In genomic region chr6:124996551-124997501, GRCm38 (mm10) we compare ENCODE assay signal across 8 mouse cellular contexts. TPM values are rescaled to one million over a fixed set of nuclear protein-coding genes. Genes with fewer than 3 reads are reported as not detected.
DNase-seq lines count a peak whose midpoint lies in the region; ATAC-seq lines count a peak whose summit lies in the region.

TSS of gene Pianp (plus strand) at chr6:124996694.

- peak; percentile 71 for DNase-seq in CD4-positive helper T cell, adult 2 months (ENCODE audit: low read depth, low spot score)
- peak; percentile 92 for DNase-seq in brain, adult 2 months (ENCODE audit: low read depth, low spot score)
- peak; percentile 87 for DNase-seq in forebrain, embryonic 11.5 days (ENCODE audit: low spot score)
- DNase-seq in kidney, postnatal 10 days: peak; percentile 90
- DNase-seq in liver, embryonic 13.5 days: peak; percentile 30
- DNase-seq in naive thymus-derived CD4-positive, alpha-beta T cell, adult 2 months (ENCODE audit: low read depth): peak; percentile 79
- DNase-seq in splenic B cell, adult 2 months (ENCODE audit: low read depth, low spot score): peak; percentile 68

- H3K36me3 ChIP-seq in forebrain, embryonic 11.5 days (ENCODE audit: control insufficient read depth, insufficient read depth, low read length): no peaks in the 10 kb centered on the region
- H3K36me3 ChIP-seq in heart, embryonic 15.5 days: no peaks in the 10 kb centered on the region
- H3K36me3 ChIP-seq in liver, embryonic 13.5 days: no peaks in the 10 kb centered on the region
- H3K36me3 ChIP-seq in splenic B cell, adult 2 months (ENCODE audit: control insufficient read depth, insufficient read depth, low read length, poor library complexity, severe bottlenecking): no peaks in the 10 kb centered on the region

- H3K4me3 ChIP-seq in forebrain, embryonic 11.5 days (ENCODE audit: low read depth, low read length): peak within 1 kb of the TSS; percentile 62
- peak within 1 kb of the TSS; percentile 58 for H3K4me3 ChIP-seq in heart, embryonic 15.5 days
- H3K4me3 ChIP-seq in liver, embryonic 13.5 days (replicated peaks): peak within 1 kb of the TSS; percentile 49

- under 1% methylated on average over 63 of the region's 78 CpGs for WGBS in forebrain, embryonic 11.5 days
- WGBS in heart, embryonic 15.5 days: under 1% methylated on average over 63 of the region's 78 CpGs
- 1% methylated on average over 65 of the region's 78 CpGs for WGBS in liver, embryonic 13.5 days (ENCODE audit: insufficient replicate concordance)

- H3K9ac ChIP-seq in forebrain, embryonic 11.5 days (ENCODE audit: low read length): peak within 1 kb of the TSS; percentile 73
- peak within 1 kb of the TSS; percentile 51 for H3K9ac ChIP-seq in heart, embryonic 15.5 days
- no peak within 1 kb of the TSS for H3K9ac ChIP-seq in liver, embryonic 13.5 days

- peaks cover 3% of the 10 kb centered on the region; the same call in 1 of the 2 replicates for H3K4me1 ChIP-seq in forebrain, embryonic 11.5 days (replicated peaks; ENCODE audit: control insufficient read depth, insufficient read depth, low read length)
- peaks cover 27% of the 10 kb centered on the region for H3K4me1 ChIP-seq in heart, embryonic 15.5 days (replicated peaks)
- peaks cover 9% of the 10 kb centered on the region for H3K4me1 ChIP-seq in liver, embryonic 13.5 days (replicated peaks)

- H3K9me3 ChIP-seq in forebrain, embryonic 11.5 days (ENCODE audit: control insufficient read depth, low read length): no peaks in the 10 kb centered on the region
- no peaks in the 10 kb centered on the region for H3K9me3 ChIP-seq in heart, embryonic 15.5 days (replicated peaks)
- no peaks in the 10 kb centered on the region for H3K9me3 ChIP-seq in liver, embryonic 13.5 days (replicated peaks)

- no peak within 1 kb of the TSS for H3K27ac ChIP-seq in forebrain, embryonic 11.5 days (ENCODE audit: low read depth, low read length)
- no peak within 1 kb of the TSS for H3K27ac ChIP-seq in heart, embryonic 15.5 days
- H3K27ac ChIP-seq in liver, embryonic 13.5 days: no peak within 1 kb of the TSS

- peak within 1 kb of the TSS; percentile 100 for H3K4me2 ChIP-seq in forebrain, embryonic 11.5 days (ENCODE audit: low read depth, low read length, severe bottlenecking)
- peak within 1 kb of the TSS; percentile 99 for H3K4me2 ChIP-seq in heart, embryonic 15.5 days
- H3K4me2 ChIP-seq in liver, embryonic 13.5 days: peak within 1 kb of the TSS; percentile 72

- ATAC-seq in forebrain, embryonic 11.5 days (replicated peaks; ENCODE audit: low FRiP score): peak; percentile 82
- ATAC-seq in heart, embryonic 15.5 days (replicated peaks; ENCODE audit: insufficient number of reproducible peaks, insufficient read depth, low FRiP score, low read depth): 0 out of 2 replicates have a peak, but pooled peaks have one; percentile 30
- peak; percentile 44 for ATAC-seq in liver, embryonic 13.5 days (ENCODE audit: low read depth)

- peaks cover 58% of the 10 kb centered on the region for H3K27me3 ChIP-seq in forebrain, embryonic 11.5 days (ENCODE audit: control insufficient read depth, insufficient read depth, low read length)
- H3K27me3 ChIP-seq in heart, embryonic 15.5 days: peaks cover 94% of the 10 kb centered on the region
- H3K27me3 ChIP-seq in liver, embryonic 13.5 days: peaks cover 100% of the 10 kb centered on the region
- H3K27me3 ChIP-seq in splenic B cell, adult 2 months (ENCODE audit: control insufficient read depth, insufficient read depth, low read length, poor library complexity, severe bottlenecking): peaks cover 1% of the 10 kb centered on the region; the same call in 1 of the 2 replicates

RNA-seq across cellular contexts. Expression of gene Pianp, which starts in this region (rescaled TPM):
- 2.5 TPM in 2 replicates for polyA plus RNA-seq in forebrain, embryonic 11.5 days (2014; fragmentation: Nextera tagmentation; extraction: Ambion mirVana)
- polyA plus RNA-seq in heart, embryonic 15.5 days (2015; fragmentation: Nextera tagmentation; extraction: Ambion mirVana): 0.62 and 1.1 TPM in 2 replicates
- 0.05 and 0.15 TPM in 2 replicates for polyA plus RNA-seq in liver, embryonic 13.5 days (2015; fragmentation: Nextera tagmentation; extraction: Ambion mirVana)

Comparison
In these comparisons a context has a peak if more than half of its experiments do, and no peak if none do; other contexts are left out.
1. Peak in DNase-seq, ATAC-seq, H3K4me3 ChIP-seq and H3K4me2 ChIP-seq in liver, embryonic 13.5 days; RNA of the gene not detected or under 1 TPM.
2. DNase-seq: peak in every context shown above with its lines; median percentile 92 in brain, adult 2 months; 90 in kidney, postnatal 10 days; 87 in forebrain, embryonic 11.5 days; 79 in naive thymus-derived CD4-positive, alpha-beta T cell, adult 2 months; 71 in CD4-positive helper T cell, adult 2 months; 68 in splenic B cell, adult 2 months; 30 in liver, embryonic 13.5 days.
3. ATAC-seq: peak in every context shown above with its lines; median percentile 82 in forebrain, embryonic 11.5 days; 44 in liver, embryonic 13.5 days; 30 in heart, embryonic 15.5 days.